Mouse (Mus musculus): Measurements from ENCODE around the gene Pnmt.

Pnmt gene

GRCm38 (mm10) chr11:98383261-98384030, 2.8 kb upstream of the Pnmt start, which contains the start of gene Tcap:
Tcap (plus strand) TSS chr11:98383811.
- no peak for DNase-seq (ENCODE audit: low read depth, low spot score)

- DNase-seq (ENCODE audit: low read depth, low spot score), result no peak
Observed at GRCm38 (mm10) chr11:98384216-98384615, 2.0 kb upstream of the Pnmt start.

- DNase-seq (ENCODE audit: low read depth, low spot score), result no peak
Observed at GRCm38 (mm10) chr11:98384721-98385637, 1.3 kb upstream of the Pnmt start.

GRCm38 (mm10) chr11:98386596-98386995, 346 bp downstream of the Pnmt start:
- DNase-seq (ENCODE audit: low read depth, low spot score), result peak; percentile 45

DNA sequence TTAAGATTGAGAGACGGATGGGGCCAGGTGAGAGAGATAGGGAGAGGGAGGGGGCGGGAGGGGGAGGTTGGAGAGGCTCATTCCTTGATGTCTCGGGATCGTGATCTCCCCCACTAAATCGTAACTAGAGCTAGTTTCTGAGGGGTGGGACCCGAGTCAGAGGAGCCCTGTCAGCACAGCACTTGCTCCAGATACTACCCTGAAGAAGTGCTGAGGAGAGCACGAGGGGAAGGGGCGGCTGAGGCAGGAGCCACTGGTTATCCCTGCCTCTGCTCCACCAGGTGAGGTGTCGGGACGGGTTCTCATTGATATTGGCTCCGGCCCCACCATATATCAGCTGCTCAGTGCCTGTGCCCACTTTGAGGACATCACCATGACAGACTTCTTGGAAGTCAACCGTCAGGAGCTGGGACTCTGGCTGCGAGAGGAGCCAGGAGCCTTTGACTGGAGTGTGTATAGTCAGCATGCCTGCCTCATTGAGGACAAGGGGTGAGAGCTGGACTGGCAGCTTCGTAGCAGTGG, 867 bp downstream of the Pnmt start:
- no peak for DNase-seq (ENCODE audit: low read depth, low spot score)

DNA sequence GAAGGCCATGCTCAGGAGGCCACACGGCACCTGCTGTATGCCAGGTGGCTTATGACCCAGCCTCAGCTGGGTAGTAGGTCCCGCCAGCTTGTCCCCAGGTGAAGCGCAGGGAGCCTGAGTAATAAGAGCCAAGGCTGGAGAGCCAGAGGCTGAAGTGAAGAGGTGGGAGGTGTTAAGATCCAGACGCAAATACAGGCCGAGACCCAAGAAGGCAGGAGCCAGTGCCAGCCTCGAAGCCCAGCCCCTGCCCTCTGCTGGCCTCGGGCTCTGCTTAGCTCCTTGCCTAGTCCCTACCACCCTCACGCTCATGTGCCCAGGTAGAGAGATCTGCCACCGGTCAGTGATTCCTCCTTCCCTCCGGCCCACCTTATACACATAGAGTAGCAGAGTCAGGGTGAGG, 2.0 kb downstream of the Pnmt start:
- DNase-seq (ENCODE audit: low read depth, low spot score), result no peak

GRCm38 (mm10) chr11:98389221-98389780, 3.1 kb downstream of the Pnmt start:
- peak; percentile 73 for DNase-seq (ENCODE audit: low read depth, low spot score)

GRCm38 (mm10) chr11:98390141-98390540, 3.9 kb downstream of the Pnmt start:
- no peak for DNase-seq (ENCODE audit: low read depth, low spot score)

- DNase-seq (ENCODE audit: low read depth, low spot score), result no peak
Observed at GRCm38 (mm10) chr11:98392034-98392433, 5.8 kb downstream of the Pnmt start.

DNA sequence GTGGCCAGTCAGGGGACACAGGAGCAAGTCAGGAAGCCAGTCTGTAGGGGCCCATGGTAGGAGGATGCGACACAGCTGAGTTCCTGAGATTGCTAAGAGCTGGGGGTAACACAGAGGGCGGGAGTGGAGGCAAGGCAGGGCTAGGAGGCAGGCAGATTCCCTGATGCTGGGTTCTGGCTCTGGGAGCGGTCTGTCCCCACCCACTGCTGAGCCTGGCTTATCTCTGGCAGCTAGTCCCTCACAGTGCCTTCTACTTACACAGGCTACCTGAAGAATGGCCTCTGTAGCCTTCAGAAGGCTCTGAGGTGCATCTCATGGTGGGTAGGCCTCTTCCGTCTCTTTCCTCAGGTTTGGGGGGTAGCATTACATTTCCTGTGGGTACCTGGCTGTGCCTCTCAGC, 6.4 kb downstream of the Pnmt start:
- DNase-seq (ENCODE audit: low read depth, low spot score), result no peak

- DNase-seq (ENCODE audit: low read depth, low spot score), result peak; percentile 71
Observed at GRCm38 (mm10) chr11:98393317-98393716, 7.1 kb downstream of the Pnmt start.

GRCm38 (mm10) chr11:98394301-98394700, 8.1 kb downstream of the Pnmt start:
- DNase-seq (ENCODE audit: low read depth, low spot score), result no peak

- no peak for DNase-seq (ENCODE audit: low read depth, low spot score)
Observed at GRCm38 (mm10) chr11:98395041-98395440, 8.8 kb downstream of the Pnmt start.

DNA sequence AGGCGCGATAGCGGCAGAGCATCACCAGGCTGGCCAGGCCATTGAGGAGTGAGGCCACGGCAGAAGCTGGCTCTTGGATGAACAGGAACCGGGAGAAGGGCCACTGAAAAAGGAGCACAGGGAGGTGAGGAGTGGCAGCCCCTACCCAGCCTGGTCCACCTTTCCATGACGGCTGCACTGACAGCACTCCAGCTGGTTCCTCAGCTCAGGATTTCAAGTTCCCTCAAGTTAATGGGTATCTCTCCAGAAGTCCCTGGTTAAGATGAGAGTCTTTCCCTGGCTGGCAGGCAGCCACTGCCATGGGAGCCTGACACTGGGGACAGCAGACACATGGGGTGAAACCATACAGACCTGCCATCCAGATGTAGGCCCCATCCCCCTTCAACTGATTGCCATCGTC, 11.7 kb downstream of the Pnmt start:
- DNase-seq (ENCODE audit: low read depth, low spot score), result no peak

DNA sequence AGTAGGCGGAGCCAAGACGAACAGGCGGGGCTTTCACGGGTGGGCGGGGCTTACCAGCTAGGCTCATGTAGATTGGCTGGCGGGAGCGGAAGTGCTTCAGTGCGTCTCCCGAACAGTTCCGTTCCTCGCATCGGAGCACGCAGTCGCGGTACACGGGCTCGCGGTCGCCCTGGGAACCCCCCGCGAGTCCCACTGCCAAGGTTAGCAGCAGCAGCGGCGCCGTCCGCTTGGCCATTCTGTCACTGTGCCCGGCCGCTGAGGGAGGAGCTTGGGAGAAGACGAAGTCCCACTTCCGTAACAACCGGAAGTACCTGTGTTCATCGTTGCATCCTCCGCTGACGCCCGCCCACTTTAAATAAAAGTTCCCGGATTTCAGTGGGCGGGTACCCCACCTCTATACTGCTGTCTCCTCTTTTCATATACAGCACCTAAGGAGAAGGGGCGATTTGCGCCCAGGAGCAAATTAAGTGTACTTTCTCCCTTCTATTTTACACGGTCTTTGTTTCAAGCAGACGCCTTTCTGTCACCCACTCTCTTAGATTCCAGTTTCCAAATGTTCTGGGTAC, 14.0 kb downstream of the Pnmt start, which contains the start of gene Pgap3:
TSS of gene Pgap3 (minus strand) at position 330 of the 566 bp plus-strand sequence.
- peak; percentile 93 for DNase-seq (ENCODE audit: low read depth, low spot score)

GRCm38 (mm10) chr11:98400816-98401215, 14.6 kb downstream of the Pnmt start:
- DNase-seq (ENCODE audit: low read depth, low spot score), result peak; percentile 35

DNA sequence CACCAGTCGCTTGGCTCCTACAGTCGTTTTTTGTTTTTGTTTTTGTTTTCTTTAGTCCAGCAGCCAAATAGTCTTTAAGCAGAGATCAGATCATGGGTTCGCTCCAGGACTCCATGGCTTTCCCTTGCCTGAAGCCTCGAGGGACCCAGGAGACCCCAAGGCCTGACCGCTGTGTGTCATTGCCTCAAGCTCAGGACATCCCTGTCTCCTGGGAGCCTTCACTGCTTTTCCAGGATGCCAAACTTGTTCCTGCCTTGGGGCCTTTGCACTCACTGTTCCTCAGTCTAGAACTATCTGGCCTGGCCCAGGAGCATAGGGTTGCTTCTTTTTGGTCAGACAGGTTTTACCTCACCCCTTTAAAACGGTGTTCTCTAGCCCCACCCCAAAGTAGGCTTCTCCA, 20.4 kb downstream of the Pnmt start:
- no peak for DNase-seq (ENCODE audit: low read depth, low spot score)

DNA sequence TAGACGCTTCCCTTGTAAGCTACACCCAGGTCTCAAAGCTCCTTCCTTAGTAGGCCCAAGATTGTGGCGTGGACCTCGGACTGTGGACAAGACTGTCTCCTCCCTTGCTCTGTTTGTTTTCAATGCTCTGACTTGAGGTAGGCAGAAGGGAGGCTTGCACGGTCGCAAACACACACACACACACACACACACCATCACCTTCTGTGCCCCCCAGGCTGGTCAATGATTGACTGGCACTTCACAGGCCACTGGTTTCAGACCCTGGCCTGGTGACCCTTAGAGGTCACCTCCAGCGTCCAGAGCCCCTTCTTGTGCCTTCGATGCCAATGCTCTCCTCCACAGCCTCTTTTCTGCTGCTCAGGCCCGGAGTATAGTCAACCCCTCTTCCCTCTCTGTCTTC, 22.6 kb downstream of the Pnmt start:
- no peak for DNase-seq (ENCODE audit: low read depth, low spot score)

- no peak for DNase-seq (ENCODE audit: low read depth, low spot score)
Observed at GRCm38 (mm10) chr11:98409341-98409822, 23.1 kb downstream of the Pnmt start.

GRCm38 (mm10) chr11:98412273-98412796, 26.1 kb downstream of the Pnmt start, which contains the start of gene Erbb2:
Erbb2 (plus strand) TSS chr11:98412470.
- peak; percentile 34 for DNase-seq (ENCODE audit: low read depth, low spot score)

DNA sequence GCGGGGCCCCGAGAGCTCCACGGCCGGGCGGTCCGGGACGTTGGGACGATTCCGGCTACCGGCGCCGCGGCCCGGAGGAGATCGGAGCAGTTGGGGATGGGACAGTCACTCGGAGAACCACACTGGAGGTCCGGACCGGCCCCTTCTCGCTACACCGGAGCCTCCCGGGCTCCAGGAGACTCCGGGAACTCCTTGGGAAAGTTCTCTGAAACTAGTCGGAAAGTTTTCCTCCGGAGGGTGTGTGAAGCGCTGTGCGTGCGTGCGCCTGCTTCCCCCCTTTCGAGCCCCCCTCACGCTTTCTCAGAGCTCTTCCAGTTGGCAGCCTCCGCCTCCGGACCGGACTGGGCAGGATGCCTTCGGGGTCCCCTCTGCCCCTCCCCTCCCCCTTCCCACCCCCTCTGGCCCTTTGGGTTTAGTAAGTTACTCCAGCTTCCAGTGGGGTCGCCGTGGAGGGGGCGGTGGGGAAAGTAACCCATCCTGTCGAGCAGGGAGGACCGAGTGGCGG, 26.6 kb downstream of the Pnmt start:
- DNase-seq (ENCODE audit: low read depth, low spot score), result peak; percentile 17
